Mouse (Mus musculus): ENCODE results near the gene Tapbp.
"Not testable (repeated sequence)": the region's sequence is repeated elsewhere in the genome, so short reads cannot be mapped to it uniquely, and the experiment has no call there.

GRCm38 (mm10) chr17:33873537-33873936, 42.2 kb upstream of the Tapbp start, which contains the start of gene Gm7029:
- TF ChIP-seq CTCF (IDR thresholded peaks at IDR 0.05; ENCODE audit: extremely low read depth, insufficient read length, insufficient replicate concordance, low read depth, low read length); POLR2A (IDR thresholded peaks at IDR 0.05; ENCODE audit: low read depth, low read length): not testable (repeated sequence)
